Mouse (Mus musculus): ENCODE data around the gene Tmem200b. TPM values are rescaled to one million over a fixed set of nuclear protein-coding genes. Genes with fewer than 3 reads are reported as not detected.

The Tmem200b gene
- polyA plus RNA-seq, 1 experiment from 2014 or later: 1.2 TPM

GRCm38 (mm10) chr4:131968873-131969272 lies 47.3 kb downstream of the Tmem200b start:
- Histone ChIP-seq H3K9me3 (replicated peaks) (no peaks in the 10 kb centered on the region), H3K27ac (no peak overlapping the region), H3K36me3 (peaks cover 26% of the 10 kb centered on the region), H3K4me1 (replicated peaks) (peaks cover 5% of the 10 kb centered on the region; the same call in 1 of the 2 replicates), H3K9ac (no peak overlapping the region), H3K4me2 (no peak overlapping the region), H3K27me3 (no peaks in the 10 kb centered on the region), H3K4me3 (no peak overlapping the region)
- WGBS: 73% methylated on average over 2 of the region's 2 CpGs
- ATAC-seq (replicated peaks; ENCODE audit: insufficient number of reproducible peaks, insufficient read depth, low FRiP score, low read depth): no peak; the same call in 1 of the 2 replicates

DNA sequence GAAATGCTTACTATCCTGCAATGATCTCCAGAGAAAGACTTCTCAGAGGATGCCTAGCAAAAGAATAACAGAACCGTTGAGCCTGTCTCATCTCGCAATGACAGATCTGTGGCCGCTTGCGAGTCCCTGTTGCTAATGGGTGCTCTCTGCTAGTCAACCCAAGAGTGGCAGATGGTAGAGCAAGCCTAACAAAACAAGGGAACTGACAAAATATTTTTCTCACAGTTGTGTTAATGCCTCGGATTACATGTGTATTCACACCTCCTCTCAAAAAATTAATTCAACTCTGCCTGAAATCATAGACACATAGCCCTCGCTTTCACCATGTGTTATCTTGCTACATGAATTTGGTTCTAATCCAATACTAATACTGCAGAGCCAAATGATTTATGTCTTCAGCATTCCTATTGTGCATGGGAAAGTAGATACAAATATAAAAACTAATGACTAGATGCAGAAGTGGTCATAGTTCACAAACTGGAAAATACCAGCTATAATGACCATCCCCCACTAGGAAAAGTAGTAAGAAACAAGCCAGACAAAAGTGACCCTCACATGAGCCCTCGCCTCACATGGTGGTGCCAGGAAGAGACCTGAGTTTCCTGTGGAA lies 48.8 kb downstream of the Tmem200b start:
- Histone ChIP-seq H3K4me3 (no peak overlapping the region), H3K4me1 (replicated peaks) (peaks cover 11% of the 10 kb centered on the region), H3K9me3 (replicated peaks) (no peaks in the 10 kb centered on the region), H3K4me2 (no peak overlapping the region), H3K27me3 (no peaks in the 10 kb centered on the region), H3K27ac (no peak overlapping the region), H3K36me3 (peaks cover 29% of the 10 kb centered on the region), H3K9ac (no peak overlapping the region)
- ATAC-seq (replicated peaks; ENCODE audit: insufficient number of reproducible peaks, insufficient read depth, low FRiP score, low read depth): no peak
- 65% methylated on average over 7 of the region's 7 CpGs for WGBS

Other genes with a start within 250 kb of the Tmem200b start
- gene Ptpru, start 83.5 kb upstream of the Tmem200b start, polyA plus RNA-seq (2015; fragmentation: Nextera tagmentation; extraction: Ambion mirVana): 1.9 and 3.1 TPM in 2 replicates
- 39.9 and 45.7 TPM in 2 replicates for gene Mecr, start 78.3 kb upstream of the Tmem200b start, polyA plus RNA-seq (2015; fragmentation: Nextera tagmentation; extraction: Ambion mirVana)
- gene Srsf4, start 48.2 kb upstream of the Tmem200b start, polyA plus RNA-seq (2015; fragmentation: Nextera tagmentation; extraction: Ambion mirVana): 64.8 and 76.3 TPM in 2 replicates
- 0.10 and 0.18 TPM in 2 replicates for gene Gm10300, start 152.9 kb downstream of the Tmem200b start, polyA plus RNA-seq (2015; fragmentation: Nextera tagmentation; extraction: Ambion mirVana)
- gene Epb41, start 153.6 kb downstream of the Tmem200b start, polyA plus RNA-seq (2015; fragmentation: Nextera tagmentation; extraction: Ambion mirVana): 75.6 and 86.4 TPM in 2 replicates
- gene Oprd1, start 222.7 kb downstream of the Tmem200b start, polyA plus RNA-seq (2015; fragmentation: Nextera tagmentation; extraction: Ambion mirVana): 0.67 and 0.71 TPM in 2 replicates

Measured in heart, embryonic 15.5 days (tissue).